Mouse (Mus musculus): Measurements from ENCODE around the gene Gli1. TPM values are rescaled to one million over a fixed set of nuclear protein-coding genes. Genes with fewer than 3 reads are reported as not detected.

The Gli1 gene
- total RNA-seq, 2 experiments from 2014 or later, result 0.70 to 1.2 TPM

DNA sequence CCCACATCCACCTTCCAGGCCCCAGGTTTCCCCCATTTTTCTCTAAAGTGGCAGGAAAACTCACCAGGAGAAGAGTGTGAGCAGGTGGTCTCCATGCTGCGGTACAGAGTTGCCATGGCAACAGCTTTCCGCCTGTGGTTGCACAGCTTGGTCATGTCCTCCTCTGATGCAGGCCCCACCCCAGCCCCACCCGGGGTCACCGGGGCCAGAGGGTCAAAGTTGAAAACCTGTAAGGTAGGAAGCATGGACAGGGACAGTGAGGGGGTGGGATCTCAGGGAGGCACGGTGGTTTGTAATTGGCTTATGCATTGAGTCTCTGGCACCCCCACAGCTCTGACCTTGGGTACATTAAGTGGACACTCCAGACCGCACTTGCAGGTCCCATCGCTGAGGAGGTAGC, 55.0 kb downstream of the Gli1 start:
- peak overlapping the region; percentile 98 for H3K27ac ChIP-seq
- DNase-seq, result no peak
- intact Hi-C loops (cut with DNase I), result no loop called here
- TF ChIP-seq CTCF (IDR thresholded peaks at IDR 0.05), result no peak
- peak overlapping the region; percentile 97 for H3K4me3 ChIP-seq

DNA sequence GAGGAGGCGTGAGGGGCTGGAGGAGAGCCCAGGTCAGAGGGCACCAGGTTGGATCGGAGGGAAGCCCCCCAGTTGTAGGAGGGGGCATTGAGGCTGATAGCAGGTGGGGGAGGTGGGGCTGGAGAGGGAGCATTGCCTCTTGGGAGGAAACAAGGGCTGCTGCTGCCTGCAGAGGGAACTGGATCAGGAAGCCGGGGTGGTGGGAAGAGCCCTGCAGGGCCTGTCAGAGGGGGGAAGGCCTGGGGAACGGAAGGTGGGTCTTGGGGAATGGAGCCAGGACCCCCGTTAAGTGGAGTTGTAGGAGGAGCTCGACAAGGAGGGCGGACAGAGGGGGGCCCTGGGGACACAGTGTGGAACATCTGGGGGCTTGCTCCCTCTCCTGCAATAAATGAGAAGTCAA, 55.6 kb downstream of the Gli1 start:
- 0 out of 2 replicates have a peak overlapping the region, but pooled peaks have one; percentile 98 for H3K27ac ChIP-seq
- intact Hi-C loops (cut with DNase I), result no loop called here
- TF ChIP-seq CTCF (IDR thresholded peaks at IDR 0.05), result no peak
- H3K4me3 ChIP-seq, result peak overlapping the region; percentile 97; the same call in 1 of the 2 replicates
- no peak for DNase-seq

DNA sequence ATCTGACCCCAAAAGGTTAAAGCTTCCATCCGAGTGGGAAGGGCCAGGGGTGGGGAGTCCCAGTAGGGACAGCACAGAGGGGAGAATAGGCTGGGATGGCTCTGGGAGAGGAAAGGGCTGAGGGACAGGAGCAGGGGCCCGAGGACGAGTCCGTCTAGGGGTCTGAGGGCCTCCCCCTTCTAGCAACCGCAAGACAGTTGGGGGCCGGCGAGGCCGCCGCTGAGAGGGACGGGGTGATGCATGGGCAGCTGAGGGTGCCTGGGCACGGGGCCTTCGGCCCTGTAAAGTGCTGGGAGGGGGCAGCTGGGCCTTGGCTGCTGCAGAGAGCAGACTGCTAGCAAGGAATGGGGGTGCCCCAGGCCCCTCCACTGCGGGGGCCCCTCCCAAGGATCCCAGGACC, 56.1 kb downstream of the Gli1 start:
- no peak overlapping the region for H3K4me3 ChIP-seq
- H3K27ac ChIP-seq, result no peak overlapping the region
- DNase-seq, result peak; percentile 31
- intact Hi-C loops (cut with DNase I), result no loop called here
- no peak for TF ChIP-seq CTCF (IDR thresholded peaks at IDR 0.05)

DNA sequence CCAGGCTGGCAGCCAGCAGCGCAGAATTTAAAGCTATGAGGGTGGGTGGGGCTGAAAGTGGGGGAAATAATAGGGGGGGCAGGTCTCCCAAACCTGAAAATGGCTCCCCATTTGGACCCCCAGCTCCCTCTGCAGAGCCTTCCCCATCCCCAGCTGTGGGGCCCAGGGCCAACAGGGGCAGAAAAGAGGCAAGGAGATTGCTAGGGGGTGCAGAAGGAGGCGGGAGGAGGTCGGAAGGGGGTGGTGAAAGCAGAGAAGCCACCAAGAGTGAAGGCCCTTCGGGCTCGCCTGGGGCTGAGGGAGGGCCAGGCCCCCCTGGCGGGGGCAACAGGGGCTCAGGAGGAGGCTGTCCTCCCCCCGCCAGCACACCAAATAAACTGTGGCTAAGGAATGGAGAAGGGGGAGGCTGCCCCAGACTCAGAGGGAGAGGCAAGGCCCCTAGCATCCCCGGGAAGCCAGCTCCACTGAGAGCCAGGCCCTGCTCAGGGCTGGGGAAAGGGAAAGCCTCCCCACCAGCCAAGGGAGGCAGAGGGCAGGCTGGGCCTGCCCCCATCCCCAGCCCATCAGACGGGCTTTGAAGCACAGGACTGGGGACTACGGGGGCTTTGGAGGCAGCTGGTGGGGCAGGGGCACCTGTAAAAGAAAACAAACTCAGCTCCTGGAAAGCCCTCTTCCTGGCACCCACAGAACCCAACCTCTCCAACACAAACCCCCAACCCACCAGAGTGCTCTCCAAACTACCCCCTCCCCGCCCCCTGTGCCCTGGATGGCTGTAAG, 56.9 kb downstream of the Gli1 start:
- Histone ChIP-seq H3K27ac (no peak overlapping the region), H3K4me3 (no peak overlapping the region)
- TF ChIP-seq CTCF (IDR thresholded peaks at IDR 0.05), result no peak
- intact Hi-C loops (cut with DNase I), result no loop called here
- DNase-seq, result no peak

DNA sequence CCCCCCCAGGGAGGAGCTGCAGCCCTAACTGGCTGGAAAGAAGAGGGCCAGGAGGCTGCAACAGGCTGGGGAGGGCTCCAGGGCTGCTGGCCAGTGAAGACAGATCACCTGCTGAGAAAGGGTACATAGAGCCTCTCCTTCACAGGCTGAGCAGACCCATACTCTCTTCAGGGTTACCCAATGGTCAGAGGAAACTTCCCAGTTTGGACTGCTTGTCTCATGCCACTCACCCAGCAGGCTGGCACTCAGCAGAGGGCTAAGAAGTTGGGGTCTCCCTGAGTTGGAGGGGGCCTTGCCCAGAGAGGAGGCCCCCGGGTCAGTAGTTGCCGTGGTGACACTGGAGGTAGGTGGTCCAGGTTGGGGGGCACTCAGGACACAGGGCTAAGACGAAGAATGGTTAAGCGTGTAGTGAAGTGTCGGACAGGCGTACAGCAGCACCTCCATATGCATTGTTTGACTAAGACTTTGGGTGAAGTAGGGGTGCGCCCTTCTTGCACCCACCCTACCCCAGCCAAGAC, 57.6 kb downstream of the Gli1 start:
- intact Hi-C loops (cut with DNase I), result no loop called here
- H3K4me3 ChIP-seq, result no peak overlapping the region
- DNase-seq, result no peak
- no peak for TF ChIP-seq CTCF (IDR thresholded peaks at IDR 0.05)
- 0 out of 2 replicates have a peak overlapping the region, but pooled peaks have one; percentile 63 for H3K27ac ChIP-seq

DNA sequence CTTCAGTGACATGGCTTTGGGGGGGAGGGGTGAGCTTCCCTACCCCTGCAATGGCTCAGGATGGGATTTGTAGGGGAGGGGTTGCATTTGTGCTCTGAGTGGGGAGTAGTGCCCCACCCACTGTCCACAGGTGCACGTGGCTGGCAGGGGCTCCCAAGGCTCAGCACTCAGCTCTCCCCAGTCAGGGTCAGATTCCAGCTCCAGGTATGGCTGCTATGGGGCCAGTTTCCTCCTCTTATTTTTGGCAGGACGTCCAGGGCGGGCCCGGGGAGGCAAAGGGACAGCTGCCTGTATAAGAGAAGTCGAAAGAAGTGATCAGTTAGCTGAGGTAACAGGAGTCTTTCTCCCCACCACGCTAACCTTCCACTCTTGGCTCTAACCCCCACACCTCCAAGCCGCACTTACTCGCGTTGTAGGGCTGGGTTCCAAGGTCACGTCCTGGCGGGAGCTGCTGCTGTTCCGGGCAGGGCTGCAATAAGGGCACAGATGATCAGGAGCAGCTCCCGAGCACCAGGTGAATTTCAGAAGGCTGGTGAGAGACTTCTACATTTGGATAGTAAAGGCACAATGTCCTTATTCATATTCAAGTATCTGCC, 59.1 kb downstream of the Gli1 start:
- H3K4me3 ChIP-seq, result peak overlapping the region; percentile 17; the same call in 1 of the 2 replicates
- intact Hi-C loops (cut with DNase I), result no loop called here
- peak overlapping the region; percentile 63 for H3K27ac ChIP-seq
- TF ChIP-seq CTCF (IDR thresholded peaks at IDR 0.05), result no peak
- peak; percentile 69 for DNase-seq

DNA sequence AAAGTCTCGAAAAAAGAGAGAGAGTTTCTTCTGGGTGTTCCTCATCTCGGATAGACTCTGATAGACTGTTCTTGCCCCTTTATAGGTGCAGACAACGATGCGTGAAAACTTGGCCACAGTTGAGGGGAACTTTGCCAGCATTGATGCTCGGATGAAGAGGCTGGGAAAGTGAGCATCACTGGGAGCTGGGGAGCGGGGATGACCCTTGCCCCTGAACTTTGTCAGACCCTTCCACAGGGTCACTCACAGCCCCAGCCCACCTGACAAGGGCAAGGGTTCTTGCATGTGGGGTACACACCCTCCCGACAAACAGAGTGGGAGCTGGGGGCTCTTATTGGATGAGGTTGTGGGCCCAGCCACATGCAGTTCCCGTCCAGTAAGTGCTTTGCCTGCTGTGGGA, 60.5 kb downstream of the Gli1 start:
- no peak for DNase-seq
- TF ChIP-seq CTCF (IDR thresholded peaks at IDR 0.05), result no peak
- intact Hi-C loops (cut with DNase I), result no loop called here
- H3K4me3 ChIP-seq, result no peak overlapping the region
- H3K27ac ChIP-seq, result no peak overlapping the region

Other genes starting within 250 kb of the Gli1 start
- gene Os9, start 220.8 kb downstream of the Gli1 start, total RNA-seq (2021), result 10 to 100 TPM; 10.9 to 15.1 TPM
- gene B4galnt1, start 176.7 kb downstream of the Gli1 start, total RNA-seq (2021), result under 1 TPM; 0.66 to 0.89 TPM
- gene Slc26a10, start 161.3 kb downstream of the Gli1 start, total RNA-seq (2021), result 1 to 10 TPM; 4.1 to 5.4 TPM
- 1 to 10 TPM; 8.5 to 8.8 TPM for gene Arhgef25, start 151.9 kb downstream of the Gli1 start, total RNA-seq (2021)
- gene Dtx3, start 146.2 kb downstream of the Gli1 start, total RNA-seq (2021), result 10 to 100 TPM; 20.8 to 25.6 TPM
- gene Pip4k2c, start 130.4 kb downstream of the Gli1 start, total RNA-seq (2021), result 1 to 10 TPM; 7.6 to 7.9 TPM
- gene Kif5a, start 78.6 kb downstream of the Gli1 start, total RNA-seq (2021), result under 1 TPM; 0.10 to 0.20 TPM
- 10 to 100 TPM; 91.3 to 98.3 TPM for gene Dctn2, start 75.6 kb downstream of the Gli1 start, total RNA-seq (2021)
- 10 to 100 TPM; 16.2 to 18.7 TPM for gene Mbd6, start 53.0 kb downstream of the Gli1 start, total RNA-seq (2021)
- 10 to 100 TPM; 69.0 to 71.4 TPM for gene Mars, start 30.2 kb downstream of the Gli1 start, total RNA-seq (2021)
- under 1 TPM; 0.89 to 0.99 TPM for gene Arhgap9, start 20.0 kb downstream of the Gli1 start, total RNA-seq (2021)
- not detected for gene Inhbe, start 12.4 kb upstream of the Gli1 start, total RNA-seq (2021)
- not detected for gene Inhbc, start 28.5 kb upstream of the Gli1 start, total RNA-seq (2021)
- 100 to 1,000 TPM; 118 to 153 TPM for gene R3hdm2, start 38.4 kb upstream of the Gli1 start, total RNA-seq (2021)
- 100 to 1,000 TPM; 393 to 462 TPM for gene Stac3, start 159.7 kb upstream of the Gli1 start, total RNA-seq (2021)
- gene Ndufa4l2, start 173.0 kb upstream of the Gli1 start, total RNA-seq (2021), result 10 to 100 TPM in 1 of 2 experiments, 1 to 10 TPM in 1; 8.1 to 16.5 TPM
- 10 to 100 TPM; 22.7 to 28.9 TPM for gene Shmt2, start 180.5 kb upstream of the Gli1 start, total RNA-seq (2021)
- gene Nxph4, start 192.6 kb upstream of the Gli1 start, total RNA-seq (2021), result under 1 TPM; 0.17 to 0.23 TPM